Mouse (Mus musculus) adrenal gland, postnatal 36 days (tissue): ENCODE measurements around the gene Uvrag. TPM values are rescaled to one million over a fixed set of nuclear protein-coding genes. Genes with fewer than 3 reads are reported as not detected.

Experiments used
- DNase-seq, 2 experiments: peaks; one replicate each; pipeline ENCODE4 v3.0.0; 2021; ENCODE audit warnings: mixed read lengths in 1 of 2
- total RNA-seq, 2 experiments: library from RNA; stranded (reverse); gene quantifications; 2 replicates each; pipeline ENCODE4 v1.2.3; 2021

Gene Uvrag
- total RNA-seq, 2 experiments from 2014 or later: 31.2 to 36.3 TPM

DNA sequence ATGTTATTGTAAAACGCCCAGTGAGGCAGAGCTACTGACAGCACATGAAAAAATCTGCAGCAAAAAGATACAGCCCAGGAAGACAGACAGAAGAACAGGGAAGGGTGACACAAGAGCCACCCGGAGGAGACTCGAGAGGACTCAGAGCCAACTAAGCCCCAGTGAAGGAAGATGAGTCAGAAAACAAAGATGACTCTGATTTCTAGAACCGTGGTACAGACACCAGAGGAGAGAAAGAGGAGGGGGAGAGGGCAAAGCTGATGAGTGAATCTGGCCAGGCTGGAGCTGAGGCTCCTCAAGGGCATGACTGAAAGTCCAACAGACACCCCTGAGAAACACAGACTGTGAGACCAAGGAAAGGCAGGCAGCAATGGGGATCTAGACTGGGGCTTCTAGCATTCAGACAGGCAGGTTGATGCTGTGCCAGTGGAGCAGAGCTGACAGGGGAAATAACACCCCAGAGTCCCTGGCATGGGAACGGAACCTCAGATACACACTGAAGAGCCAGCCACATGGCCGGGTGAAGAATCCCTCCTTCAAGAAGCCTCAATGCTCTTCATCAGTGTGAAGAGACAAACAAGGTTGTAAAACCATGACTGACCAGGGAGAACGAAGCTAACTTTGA lies 79.8 kb downstream of the Uvrag start:
- DNase-seq: no peak

DNA sequence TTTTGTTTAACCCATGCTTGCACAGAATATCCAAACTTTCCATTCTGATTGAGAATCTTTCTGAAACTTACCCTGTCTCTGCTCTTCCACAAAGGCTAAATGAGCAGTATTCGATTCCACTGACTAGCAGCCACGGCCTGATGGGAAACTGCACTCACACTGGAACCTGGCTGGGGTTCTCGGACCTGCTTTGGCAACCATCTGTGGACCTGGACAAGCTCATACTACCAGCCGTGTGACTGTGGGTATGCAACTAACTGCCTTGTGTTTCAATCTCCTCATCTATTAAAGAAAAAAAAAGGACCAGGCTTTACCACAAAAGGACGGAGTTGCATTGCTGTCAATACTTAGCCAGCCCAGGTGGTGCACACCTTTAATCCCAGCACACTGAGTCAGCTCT lies 80.5 kb downstream of the Uvrag start:
- DNase-seq: no peak

DNA sequence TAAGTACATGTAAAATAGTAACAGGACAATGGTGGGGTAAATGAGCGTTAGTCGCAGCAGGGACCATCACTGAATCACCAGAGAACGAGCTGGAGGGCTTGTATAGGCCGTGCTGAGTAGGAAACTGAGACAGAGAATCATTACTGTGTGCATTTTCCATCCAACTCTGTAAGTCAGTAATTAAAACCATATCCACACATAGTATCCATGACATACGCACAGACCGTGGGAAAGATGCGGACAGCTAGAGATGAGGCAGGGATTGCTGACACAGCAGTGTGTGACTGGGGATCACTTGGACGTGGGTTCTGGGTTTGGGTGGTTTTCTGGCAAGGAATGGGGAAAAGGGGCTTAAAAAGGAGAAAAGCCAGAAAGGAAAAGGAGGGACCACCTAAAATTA lies 81.0 kb downstream of the Uvrag start:
- DNase-seq: no peak

DNA sequence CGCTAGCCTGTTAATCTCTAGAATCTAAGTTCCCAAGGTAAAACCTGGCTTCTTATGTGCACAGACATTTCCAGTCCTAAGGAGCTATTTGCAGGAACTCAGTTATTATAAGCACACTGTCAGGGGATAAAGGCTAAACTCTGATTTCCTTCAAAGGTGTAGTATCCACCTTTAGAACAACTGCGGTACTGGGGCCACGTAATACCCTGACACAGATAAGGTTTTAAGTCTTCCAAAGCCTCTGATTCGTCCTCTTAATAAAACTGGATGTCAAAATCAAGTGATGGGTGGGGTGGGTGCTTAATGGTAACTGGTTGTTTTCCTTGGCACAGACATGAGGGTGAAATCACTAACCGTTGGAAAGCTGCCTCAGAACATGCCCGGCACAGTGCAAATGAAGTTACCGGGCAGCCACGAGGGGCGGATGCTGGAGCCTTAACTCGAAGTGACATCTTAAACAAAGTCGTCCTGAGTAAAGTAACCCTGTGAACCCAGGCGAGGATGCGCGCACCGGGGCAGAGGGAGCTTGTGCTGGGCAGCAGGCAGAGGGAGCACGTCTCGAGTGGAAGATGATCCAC lies 83.8 kb downstream of the Uvrag start:
- peak; percentile 44 to 58 for DNase-seq

DNA sequence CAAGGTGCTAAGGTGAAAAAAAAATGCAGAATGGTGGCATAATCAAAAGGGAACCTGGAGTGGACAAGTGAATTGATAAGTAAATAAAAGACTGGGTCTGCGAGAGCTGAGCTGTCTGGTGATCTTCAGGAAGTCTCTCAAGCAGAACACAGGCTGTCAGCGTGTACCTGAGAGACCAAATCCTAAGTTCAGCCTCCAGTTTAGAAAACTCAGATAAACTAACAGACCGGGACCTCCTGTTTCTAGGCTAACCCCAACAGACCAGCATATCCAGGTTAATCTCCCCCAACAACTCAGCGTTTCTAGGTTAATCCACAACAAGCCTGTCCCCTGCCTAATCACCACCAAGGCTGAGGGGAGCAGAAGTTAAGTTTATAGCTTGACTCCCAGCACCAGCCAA lies 87.3 kb downstream of the Uvrag start:
- no peak for DNase-seq

DNA sequence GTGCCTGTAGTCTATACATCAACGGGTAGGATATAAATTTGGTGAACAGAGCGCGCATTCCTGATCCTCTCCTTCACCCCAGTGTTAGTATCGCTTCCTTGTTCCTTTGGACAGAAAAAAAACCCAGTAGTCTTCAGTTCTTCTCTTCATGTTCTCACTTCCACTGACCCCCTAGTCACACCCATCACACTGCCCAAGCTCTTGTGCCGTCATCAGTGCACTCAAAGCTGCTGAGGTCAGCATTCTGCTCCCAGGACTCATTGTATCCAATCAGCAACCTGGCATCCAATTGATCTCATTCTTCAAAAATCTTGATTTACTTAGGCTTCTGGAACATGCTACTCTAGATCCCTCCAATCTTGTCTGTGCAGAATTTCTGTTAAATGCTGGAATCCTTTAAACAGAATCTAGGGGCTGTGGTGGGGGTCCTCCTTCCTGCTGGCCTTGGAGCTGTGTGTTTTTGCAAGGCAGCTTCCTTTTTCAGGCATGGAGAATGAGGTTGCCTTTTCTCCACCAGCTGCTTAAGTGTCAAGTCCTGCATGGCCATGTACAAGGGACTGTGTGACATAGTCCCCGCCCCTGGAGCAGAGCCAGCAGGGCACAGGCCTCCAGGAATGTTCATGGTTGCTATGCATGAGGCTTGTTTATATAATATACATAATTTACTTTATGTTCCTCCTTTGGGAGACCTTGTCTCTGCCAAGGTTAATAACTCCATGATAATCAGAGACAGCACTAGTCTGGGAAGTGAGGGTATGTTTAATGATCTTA lies 88.3 kb downstream of the Uvrag start:
- no peak for DNase-seq

DNA sequence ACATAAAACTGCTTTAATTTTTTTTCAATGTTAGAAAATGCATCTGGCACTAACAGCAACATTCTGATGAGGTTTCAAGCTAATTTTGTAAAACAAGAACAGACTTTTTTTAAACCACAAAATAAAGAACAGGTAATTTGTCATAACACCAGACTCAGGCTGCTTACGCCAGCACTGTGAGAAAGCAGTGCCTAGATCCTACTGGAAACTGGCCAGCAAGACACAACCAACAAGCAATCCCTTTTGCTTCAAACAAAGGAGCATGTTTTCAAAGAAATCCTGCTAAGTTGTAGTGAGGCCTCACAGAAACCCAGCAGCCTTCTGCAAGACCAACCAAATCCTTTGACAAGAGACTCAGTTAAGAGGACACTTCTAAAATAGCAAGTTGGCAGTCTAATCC lies 90.1 kb downstream of the Uvrag start:
- DNase-seq: no peak

DNA sequence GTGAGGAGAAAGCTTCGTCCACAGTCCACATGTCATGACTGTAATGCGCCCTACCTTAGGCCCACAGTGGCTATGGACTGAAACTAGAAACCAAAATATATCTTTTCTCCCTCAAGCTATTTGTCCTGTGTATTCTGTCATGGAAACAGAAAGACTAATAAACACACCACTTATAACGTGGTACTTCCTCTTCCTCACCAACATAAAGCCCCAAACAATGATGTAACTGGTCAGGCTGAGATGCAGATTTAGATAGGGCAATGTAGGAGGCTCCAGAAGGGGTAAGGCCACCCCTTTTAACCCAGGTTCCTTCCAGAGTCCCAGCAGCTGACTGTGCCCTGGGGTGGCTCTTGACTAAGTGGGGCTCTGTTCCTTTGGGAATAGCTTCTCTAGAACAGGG lies 91.0 kb downstream of the Uvrag start:
- DNase-seq: no peak

DNA sequence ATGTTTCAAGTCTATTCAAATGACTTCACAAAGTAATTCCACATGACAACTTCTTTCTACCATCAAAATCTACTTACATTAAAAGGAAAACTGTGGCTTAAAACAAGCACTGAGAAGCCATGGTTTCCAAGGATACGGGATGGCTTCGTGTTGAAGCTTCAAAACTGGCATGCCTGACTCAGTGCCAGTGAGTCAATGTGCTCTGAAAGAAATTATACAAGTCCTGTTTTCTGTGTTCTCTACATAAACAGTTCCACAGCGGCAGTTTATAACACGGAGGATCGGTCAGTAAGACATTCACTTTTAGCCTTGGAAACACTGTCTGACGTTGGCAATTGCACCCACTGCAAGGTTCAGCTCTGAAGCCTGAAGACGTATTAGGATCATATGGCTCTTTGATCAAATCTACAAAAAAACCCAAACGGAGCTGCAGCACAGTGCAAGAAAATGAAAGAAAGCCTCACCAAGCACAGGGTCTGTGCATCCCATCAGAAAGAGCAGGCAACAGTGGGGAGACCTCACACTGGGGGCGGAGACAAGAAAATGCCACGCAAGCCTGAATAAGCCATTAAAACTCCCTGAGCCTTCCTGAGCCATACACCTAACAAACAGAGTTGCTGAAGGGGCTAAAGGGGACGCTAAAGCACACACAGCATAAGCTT lies 94.3 kb downstream of the Uvrag start:
- DNase-seq: peak in 1 of 2 experiments; percentile 33

DNA sequence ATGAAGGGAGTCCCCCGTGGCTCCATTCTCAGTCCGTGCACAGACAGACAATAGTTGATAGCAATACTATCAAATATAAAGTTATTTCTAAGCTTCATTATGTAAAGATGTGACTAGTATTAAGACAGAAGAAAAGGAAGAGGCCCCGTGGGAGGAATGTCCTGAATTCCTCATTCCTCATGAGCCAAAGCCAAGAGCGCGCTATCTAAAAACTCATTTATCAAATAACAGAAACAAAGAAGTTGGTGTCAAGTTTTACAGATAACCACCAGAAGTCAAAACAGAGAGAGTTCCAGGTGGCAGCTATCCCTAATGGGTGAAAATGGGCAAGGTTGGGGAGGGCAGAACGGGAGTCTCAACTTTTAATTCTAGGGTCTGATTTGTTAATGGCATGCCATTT lies 95.4 kb downstream of the Uvrag start:
- no peak for DNase-seq

DNA sequence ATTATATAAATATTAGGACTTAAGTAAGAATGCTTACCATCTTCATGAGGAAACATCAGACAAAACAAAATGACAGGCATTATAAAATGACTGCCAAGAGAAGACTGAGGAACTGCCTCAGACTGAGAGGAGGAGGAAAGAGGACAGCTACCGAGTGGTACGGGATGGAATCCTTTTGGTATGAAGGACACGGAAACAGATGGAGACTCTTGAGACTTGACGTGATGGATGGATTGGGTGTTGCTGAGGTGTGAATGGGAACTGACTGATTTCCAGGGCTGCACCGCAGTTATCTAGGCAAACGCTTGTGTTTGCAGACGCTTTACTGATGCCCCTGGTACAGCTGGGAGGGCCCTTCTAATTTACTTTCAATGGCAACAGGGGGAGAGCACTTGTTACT lies 97.0 kb downstream of the Uvrag start:
- DNase-seq: no peak

DNA sequence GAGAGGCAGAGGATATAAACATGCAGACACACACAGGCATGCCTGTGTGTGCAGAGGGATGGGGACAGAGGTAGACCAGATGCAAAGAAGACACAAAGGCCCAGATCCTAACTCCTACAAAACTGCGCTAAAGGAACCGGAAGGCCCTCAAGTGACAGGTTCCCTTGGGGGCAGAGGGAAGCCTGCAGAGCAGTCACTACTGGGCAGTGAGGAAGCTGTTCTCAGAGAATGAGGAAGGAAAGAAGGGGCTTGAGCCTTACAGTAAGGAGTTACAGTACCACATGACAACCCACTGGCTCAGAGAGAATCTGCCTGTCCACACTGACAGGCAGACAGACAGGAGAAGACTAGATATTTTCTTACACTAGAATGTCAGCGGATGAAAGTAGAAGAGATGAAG lies 97.6 kb downstream of the Uvrag start:
- no peak for DNase-seq

DNA sequence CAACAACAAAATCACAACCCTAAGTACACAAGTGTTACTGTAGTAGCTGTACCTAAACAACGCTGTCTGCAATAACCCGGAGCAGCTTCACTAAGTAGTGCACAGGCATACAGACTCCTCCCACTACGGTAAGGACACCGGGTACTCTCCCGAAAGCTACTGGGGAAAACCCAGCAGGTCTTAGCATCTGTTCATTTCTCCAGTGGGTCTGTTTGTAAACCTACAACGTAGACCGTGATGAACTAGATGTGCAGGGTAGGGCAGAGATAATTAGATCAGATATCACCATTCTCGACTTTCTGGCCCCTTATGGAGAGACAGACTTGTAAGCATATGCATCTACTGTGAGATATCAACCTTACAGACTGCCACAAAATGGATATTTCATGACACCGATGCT lies 99.1 kb downstream of the Uvrag start:
- no peak for DNase-seq

DNA sequence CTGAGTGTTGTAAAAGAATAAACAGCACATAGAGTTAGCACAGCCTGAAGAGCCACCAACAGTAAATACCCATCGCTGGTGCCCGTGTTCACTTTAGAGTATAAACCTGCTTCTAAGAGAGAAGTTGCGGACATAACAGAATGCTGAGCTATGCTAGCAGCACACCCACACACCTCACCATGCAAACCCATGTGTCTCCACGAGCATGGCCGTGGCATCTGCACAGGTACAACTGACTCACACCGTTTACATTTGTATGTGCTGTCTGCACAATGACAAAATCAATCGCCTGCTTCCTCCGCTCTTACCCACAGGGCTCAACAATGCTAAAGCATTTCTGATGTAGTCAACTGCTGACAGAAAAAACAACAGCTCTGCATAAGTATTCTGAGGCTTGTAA lies 101.0 kb downstream of the Uvrag start:
- no peak for DNase-seq

DNA sequence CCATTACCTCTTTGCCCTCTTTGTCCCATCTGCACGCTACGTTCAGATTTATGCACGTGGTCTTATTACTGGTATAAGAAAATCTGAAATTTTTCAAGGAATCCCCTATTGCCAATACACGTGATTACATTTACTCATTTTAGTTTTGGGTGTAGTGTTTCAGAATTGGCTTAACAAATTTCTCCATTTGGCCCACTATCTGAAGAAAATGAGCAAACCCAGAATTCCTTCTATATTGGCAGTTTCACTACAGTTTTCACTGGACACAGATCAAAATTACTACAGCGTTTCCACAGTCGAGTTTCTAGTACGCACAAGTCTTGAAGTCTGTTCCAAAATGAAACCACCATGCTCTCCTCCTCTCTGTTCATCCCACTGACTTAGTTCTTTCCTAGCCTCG lies 104.7 kb downstream of the Uvrag start:
- DNase-seq: no peak

DNA sequence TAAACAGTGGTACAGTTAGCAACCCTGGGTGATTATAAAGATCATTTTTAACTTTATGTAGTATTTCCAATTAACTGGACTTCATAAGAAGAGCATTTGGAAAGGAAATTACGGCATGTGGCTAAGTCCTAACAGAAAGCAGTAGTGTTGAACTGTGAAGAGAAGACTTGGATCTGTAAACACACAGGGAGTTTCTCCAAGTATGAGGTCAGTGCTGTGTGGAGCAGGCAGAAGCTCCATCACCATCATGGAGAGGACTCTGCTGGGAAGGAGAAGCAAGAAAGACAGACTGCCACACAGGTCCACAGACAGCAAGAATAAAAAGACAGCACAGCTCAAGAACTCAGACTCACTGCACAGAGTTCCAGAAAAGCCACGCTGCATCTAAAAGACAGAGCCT lies 106.0 kb downstream of the Uvrag start:
- no peak for DNase-seq

DNA sequence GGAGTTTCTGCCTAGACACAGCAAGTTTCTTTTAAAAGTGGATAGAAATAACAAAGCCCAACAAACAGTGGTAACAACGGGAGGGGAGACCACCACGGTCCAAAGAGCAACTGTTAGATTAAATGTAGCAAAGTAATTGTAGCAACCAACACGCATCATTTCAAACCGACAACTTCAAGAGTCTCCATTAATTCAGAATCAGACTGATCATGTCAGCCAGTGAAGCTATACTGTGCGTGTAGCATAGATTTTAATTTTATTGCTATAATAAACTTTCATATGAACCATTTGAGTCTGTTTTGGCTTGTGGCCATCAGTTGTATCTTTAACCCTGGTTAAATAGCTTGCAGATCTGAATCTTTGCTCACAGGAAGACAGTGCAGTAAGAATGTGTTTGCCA lies 107.1 kb downstream of the Uvrag start:
- no peak for DNase-seq

DNA sequence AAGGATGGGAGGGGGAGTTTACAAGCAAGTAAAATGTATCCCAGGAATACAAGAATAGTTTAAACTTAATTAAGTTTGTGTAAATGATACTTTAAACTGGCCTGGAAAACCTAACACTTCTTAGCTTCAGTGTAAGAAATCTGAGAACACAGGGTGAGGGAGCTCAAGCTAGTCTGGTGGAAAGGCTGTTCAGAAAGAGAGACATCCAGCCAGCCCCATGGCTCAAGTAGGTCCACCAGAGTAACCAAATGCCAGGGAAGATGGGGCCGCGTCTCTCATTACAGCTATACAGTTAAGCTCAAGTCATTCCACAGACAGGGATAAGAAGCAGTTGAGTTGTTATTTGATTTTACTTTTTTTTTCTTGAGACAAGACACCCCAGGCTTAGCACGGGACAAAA lies 107.6 kb downstream of the Uvrag start:
- no peak for DNase-seq

DNA sequence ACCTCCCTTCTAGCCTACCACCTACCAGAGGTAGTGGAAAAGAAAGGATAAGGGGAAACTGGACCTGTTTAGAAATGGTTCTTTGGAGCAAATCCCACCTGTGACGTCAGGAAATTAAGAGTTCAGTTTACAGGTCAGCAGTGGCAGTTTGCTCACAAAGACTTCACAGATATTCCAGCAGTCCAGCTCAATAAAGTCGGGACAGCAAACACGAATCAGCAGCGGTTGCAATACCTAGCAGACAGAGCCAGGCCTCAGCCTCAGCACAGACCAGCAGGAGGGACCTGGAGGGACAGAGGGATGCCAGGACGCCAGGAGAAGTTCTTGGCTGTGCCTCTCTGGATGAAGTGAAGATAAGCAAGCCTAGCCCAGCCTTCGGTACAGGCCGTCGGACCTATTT lies 108.9 kb downstream of the Uvrag start:
- DNase-seq: no peak

DNA sequence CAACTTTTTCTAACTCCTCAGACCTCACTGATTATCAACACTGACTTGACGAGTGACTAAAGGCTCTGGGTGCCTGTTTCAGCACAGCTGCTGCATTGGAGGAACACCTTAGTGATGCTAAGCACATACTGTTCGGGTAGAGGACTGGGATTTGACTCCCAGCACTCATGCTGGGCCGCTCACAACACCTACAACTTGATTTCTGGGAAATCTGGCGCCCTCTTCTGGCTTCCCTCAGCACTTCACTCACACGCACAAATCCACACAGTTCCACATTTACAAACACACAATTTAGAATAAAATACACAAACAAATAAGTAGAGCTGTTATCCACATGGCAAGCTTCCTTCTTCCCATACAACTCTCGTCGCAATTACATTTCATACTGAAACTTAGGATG lies 112.8 kb downstream of the Uvrag start:
- DNase-seq: no peak

DNA sequence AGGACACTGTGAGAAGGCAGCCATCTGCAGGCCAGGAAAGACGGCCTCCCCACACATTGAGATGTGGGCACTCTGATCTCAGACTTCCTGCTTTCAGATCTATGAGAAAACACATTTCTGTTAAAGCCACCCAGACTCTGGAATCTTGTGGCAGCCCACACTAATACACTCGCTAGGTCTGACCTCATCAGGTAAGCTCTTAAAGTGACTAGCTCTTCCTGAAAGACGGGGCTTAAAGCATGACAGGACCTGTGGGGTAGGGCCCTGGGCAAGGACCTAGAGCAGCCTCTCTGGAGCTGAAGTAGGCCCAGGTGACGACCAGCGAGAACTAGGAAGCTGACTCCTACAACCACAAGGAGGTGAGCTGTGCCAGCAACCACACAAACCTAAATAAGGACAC lies 113.8 kb downstream of the Uvrag start:
- no peak for DNase-seq

DNA sequence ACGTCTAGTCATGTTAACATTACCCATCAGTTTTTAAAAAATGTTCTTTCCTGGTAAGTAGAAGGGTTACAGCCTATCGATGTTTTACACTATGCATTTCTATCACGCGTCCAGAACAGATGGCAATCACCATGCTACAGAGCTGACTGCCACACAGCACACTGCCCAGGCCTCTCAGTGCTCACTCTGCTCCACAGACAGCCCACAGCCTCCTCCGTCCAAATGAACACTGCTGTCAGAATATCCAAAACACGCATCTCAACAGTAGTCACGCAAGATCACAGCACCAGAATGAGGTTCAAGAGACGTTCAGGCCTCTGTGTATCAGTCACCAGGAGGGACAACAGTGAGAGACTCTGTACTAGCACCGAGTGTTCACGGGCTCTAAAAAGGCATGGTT lies 115.0 kb downstream of the Uvrag start:
- DNase-seq: no peak

DNA sequence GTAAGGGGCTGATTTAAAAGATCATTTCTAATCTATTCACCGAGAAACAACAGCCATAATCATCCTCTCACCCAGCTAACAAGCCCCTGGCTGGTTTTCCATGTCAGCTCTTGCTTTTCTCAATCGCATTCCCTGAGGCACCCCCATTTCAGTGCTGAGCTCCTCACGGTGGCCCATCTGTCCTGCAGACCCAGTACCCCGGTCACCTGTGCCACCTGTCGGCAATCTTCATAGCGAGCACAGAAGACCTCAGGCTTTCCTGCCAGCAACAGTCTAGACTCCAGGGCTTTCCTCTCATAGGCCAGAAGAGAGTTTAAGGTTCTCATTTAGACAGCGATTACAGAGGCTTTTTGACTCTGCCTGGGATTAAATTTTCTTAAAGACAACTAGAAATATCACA lies 115.7 kb downstream of the Uvrag start:
- DNase-seq: no peak
